Mouse (Mus musculus) brain, embryonic 14.5 days (tissue): ENCODE data around the gene Wdr45.

Experiments used
- CTCF ChIP-seq: fragments of 200-500 bp; IDR thresholded peaks from 2 replicates; pipeline ENCODE4 v1.5.1; 2012; ENCODE audit warnings: inconsistent platforms, mild to moderate bottlenecking, moderate library complexity, borderline replicate concordance; ENCODE audit not compliant: insufficient read depth, insufficient read length; ENCODE audit errors: extremely low read depth
- POLR2A ChIP-seq: fragments of 200-500 bp; IDR thresholded peaks from 2 replicates; pipeline ENCODE4 v1.6.1; 2012; ENCODE audit warnings: mild to moderate bottlenecking, inconsistent platforms, borderline replicate concordance; ENCODE audit not compliant: poor library complexity, insufficient read depth, insufficient read length, severe bottlenecking; ENCODE audit errors: extremely low read depth

DNA sequence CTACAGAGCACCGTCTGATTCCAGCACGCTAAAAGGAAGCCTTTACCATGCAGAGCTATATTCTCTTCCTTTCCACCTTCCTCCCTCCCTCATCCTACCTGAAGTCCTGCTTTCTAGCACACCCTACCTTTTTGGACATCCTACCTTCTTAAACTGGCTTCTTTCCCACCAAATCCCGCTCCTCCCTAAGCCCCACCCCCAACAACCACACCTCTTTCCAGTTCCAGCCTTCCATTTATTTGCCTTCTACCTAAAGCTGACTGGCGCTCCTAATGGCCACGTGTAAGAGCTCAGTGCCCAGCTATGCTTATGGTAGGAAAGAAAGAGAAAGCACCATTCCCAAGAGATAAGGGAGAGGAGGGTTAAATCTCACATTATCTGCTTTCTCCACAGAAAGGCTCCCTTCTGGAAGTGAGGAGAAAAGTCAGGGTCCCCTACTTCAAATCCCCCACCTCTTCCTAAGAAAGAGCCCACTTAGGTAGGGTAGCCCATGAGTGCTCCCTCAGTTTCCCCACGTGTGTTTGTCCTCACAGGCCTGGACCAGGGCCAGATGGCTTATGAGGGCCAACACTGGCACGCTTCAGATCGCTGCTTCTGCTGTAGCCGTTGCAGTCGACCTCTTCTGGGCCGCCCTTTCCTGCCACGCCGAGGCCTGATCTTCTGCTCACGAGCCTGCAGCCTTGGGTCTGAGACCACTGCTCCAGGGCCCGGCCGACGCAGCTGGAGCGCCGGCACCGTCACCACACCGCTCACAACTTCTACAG, 48.2 kb upstream of the Wdr45 start:
- TF ChIP-seq CTCF, result no peak
- no peak for TF ChIP-seq POLR2A
